Mouse (Mus musculus) lung, postnatal 10 days (tissue): ENCODE results near the gene Prmt2.
A peak's percentile ranks its signal among the peaks of the same experiment; 100 is the strongest.

ENCODE experiments used
- DNase-seq: peaks from one replicate; pipeline ENCODE4 v3.0.0; 2021

The Prmt2 gene

GRCm38 (mm10) chr10:76237341-76238225, at the start of gene Prmt2:
TSS of gene Prmt2 (minus strand) at chr10:76237865.
- DNase-seq, result peak; percentile 95

GRCm38 (mm10) chr10:76278541-76279097, 41.0 kb upstream of the Prmt2 start:
- no peak for DNase-seq

- no peak for DNase-seq
These were observed 37.6 kb upstream of the Prmt2 start for GRCm38 (mm10) chr10:76275256-76275655.

- DNase-seq, result peak; percentile 66
These were observed 33.6 kb upstream of the Prmt2 start for GRCm38 (mm10) chr10:76271238-76271637.

GRCm38 (mm10) chr10:76262431-76262830, 24.8 kb upstream of the Prmt2 start:
- no peak for DNase-seq

GRCm38 (mm10) chr10:76261447-76261846, 23.8 kb upstream of the Prmt2 start:
- peak; percentile 22 for DNase-seq

- peak; percentile 69 for DNase-seq
These were observed 22.8 kb upstream of the Prmt2 start for GRCm38 (mm10) chr10:76260358-76261059.

GRCm38 (mm10) chr10:76259566-76260232, 22.0 kb upstream of the Prmt2 start:
- peak; percentile 53 for DNase-seq

GRCm38 (mm10) chr10:76257719-76258390, 20.2 kb upstream of the Prmt2 start:
- peak; percentile 92 for DNase-seq

- no peak for DNase-seq
These were observed 19.6 kb upstream of the Prmt2 start for GRCm38 (mm10) chr10:76257231-76257630.

GRCm38 (mm10) chr10:76255617-76256016, 18.0 kb upstream of the Prmt2 start:
- DNase-seq, result no peak

- DNase-seq, result peak; percentile 59
These were observed 15.9 kb upstream of the Prmt2 start, which contains the start of gene S100b for GRCm38 (mm10) chr10:76253536-76253935. TSS of gene S100b (plus strand) at chr10:76253853.

GRCm38 (mm10) chr10:76253079-76253478, 15.4 kb upstream of the Prmt2 start:
- DNase-seq, result no peak

GRCm38 (mm10) chr10:76250870-76251269, 13.2 kb upstream of the Prmt2 start:
- DNase-seq, result no peak

- no peak for DNase-seq
These were observed 10.9 kb upstream of the Prmt2 start for GRCm38 (mm10) chr10:76248647-76248968.

GRCm38 (mm10) chr10:76247960-76248646, 10.4 kb upstream of the Prmt2 start:
- DNase-seq, result no peak

GRCm38 (mm10) chr10:76246601-76247000, 8.9 kb upstream of the Prmt2 start:
- no peak for DNase-seq

- no peak for DNase-seq
These were observed 7.4 kb upstream of the Prmt2 start for GRCm38 (mm10) chr10:76245106-76245505.

- no peak for DNase-seq
These were observed 1.7 kb upstream of the Prmt2 start for GRCm38 (mm10) chr10:76239401-76239800.

- no peak for DNase-seq
These were observed 8.0 kb downstream of the Prmt2 start for GRCm38 (mm10) chr10:76229627-76230026.

- no peak for DNase-seq
These were observed 11.7 kb downstream of the Prmt2 start for GRCm38 (mm10) chr10:76225944-76226343.

- no peak for DNase-seq
These were observed 19.4 kb downstream of the Prmt2 start for GRCm38 (mm10) chr10:76218240-76218639.
